Mouse (Mus musculus) brown adipose tissue, adult 24 weeks (tissue): Measurements from ENCODE around the gene E2f3. TPM values are rescaled to one million over a fixed set of nuclear protein-coding genes. Genes with fewer than 3 reads are reported as not detected.

Experiments
- polyA plus RNA-seq: library from polyadenylated mRNA; stranded (reverse); fragments of >200 nt; gene quantifications from 2 replicates; pipeline ENCODE4 v1.2.4, GENCODE M21; 2012; ENCODE audit not compliant: missing spikeins, insufficient read depth, insufficient read length

The E2f3 gene
- polyA plus RNA-seq, 1 experiment: 4.2 TPM

Other genes starting within 250 kb of the E2f3 start
- gene Cdkal1, start 130.4 kb downstream of the E2f3 start, polyA plus RNA-seq: 9.5 and 14.5 TPM in 2 replicates
- gene Mboat1, start 150.4 kb upstream of the E2f3 start, polyA plus RNA-seq: 0.58 TPM in 1 of 2 replicates, not detected in the other